Mouse (Mus musculus): ENCODE measurements around the gene Wdr25. TPM values are rescaled to one million over a fixed set of nuclear protein-coding genes. Genes with fewer than 3 reads are reported as not detected.

The Wdr25 gene
- polyA plus RNA-seq, 1 experiment, result not detected

DNA sequence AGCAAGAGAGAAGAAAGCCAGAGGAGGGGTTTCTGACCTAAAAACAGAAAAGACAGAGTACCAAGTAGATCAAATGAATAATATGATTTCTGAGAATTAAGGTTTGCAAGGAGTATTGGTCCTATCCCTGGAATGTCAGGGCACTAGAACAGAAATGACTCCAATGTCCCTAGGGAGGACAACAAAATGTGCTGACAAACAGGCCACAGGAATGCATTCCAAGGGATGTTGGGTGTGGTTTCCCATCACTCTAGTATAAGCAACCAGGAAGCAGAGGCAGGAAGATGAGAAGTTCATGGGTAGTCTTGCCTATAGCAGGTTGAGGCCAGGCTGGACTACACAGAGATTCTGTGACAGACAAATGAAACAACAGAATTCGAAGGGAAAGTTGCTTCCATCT is 7.5 kb upstream of the Wdr25 start:
- no peak for TF ChIP-seq POLR2A (IDR thresholded peaks at IDR 0.05; ENCODE audit: insufficient read depth, low read depth, low read length)
- no peak for TF ChIP-seq CTCF (IDR thresholded peaks at IDR 0.05; ENCODE audit: insufficient read depth, low read depth, low read length)
- no peak overlapping the region for H3K27ac ChIP-seq (ENCODE audit: insufficient read depth, low read depth, low read length)
- H3K4me1 ChIP-seq (ENCODE audit: control insufficient read depth, insufficient read depth, low read length), result no peaks in the 10 kb centered on the region
- H3K4me3 ChIP-seq (ENCODE audit: insufficient read depth, low read depth, low read length), result no peak overlapping the region
- 97% methylated on average over 1 of the region's 1 CpGs for WGBS

DNA sequence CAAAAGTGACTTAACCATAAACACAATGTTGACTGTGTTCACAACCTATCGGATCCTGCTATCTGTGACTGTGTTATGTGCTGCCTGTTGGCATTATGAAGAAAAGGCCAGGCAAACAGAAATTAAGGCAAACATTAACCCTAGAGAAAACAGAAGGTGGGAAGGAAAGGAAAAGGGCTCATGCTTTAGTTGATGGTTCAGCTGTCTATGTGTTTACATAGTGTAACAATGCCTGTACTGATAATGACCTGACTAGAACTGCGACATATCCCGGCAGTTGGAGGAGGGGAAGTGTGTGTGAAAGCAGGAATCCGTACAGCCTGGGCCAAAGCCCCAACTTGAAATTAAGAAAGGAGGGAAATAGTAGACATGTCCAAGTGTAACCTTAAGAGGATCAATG is 6.4 kb upstream of the Wdr25 start:
- no peak overlapping the region for H3K27ac ChIP-seq (ENCODE audit: insufficient read depth, low read depth, low read length)
- 90% methylated on average over 4 of the region's 4 CpGs for WGBS
- H3K4me3 ChIP-seq (ENCODE audit: insufficient read depth, low read depth, low read length), result no peak overlapping the region
- H3K4me1 ChIP-seq (ENCODE audit: control insufficient read depth, insufficient read depth, low read length), result no peaks in the 10 kb centered on the region
- TF ChIP-seq CTCF (IDR thresholded peaks at IDR 0.05; ENCODE audit: insufficient read depth, low read depth, low read length) (no peak), POLR2A (IDR thresholded peaks at IDR 0.05; ENCODE audit: insufficient read depth, low read depth, low read length) (no peak)

DNA sequence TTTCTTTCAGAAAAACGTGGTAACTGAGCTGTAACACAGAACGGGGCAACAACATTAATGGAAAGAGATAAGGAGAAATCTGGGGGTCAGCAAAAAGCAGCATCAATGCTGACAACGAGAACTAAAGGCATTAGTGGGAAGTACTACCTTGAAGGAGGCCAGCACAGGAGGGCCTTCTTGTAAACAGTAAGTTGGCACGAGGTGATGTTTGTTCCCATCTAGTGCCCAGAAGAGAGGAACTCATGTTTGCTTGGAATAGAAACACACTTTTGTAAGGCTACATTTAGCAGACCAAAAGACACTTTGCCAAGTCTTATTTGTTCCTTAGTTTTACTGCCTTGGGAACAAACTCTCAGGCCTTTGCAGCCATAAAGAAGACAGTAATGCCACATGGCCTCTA is 4.8 kb upstream of the Wdr25 start:
- Histone ChIP-seq H3K27ac (ENCODE audit: insufficient read depth, low read depth, low read length) (no peak overlapping the region), H3K4me1 (ENCODE audit: control insufficient read depth, insufficient read depth, low read length) (peaks cover 2% of the 10 kb centered on the region; the same call in 1 of the 2 replicates), H3K4me3 (ENCODE audit: insufficient read depth, low read depth, low read length) (no peak overlapping the region)
- 62% methylated on average over 4 of the region's 4 CpGs for WGBS
- no peak for TF ChIP-seq CTCF (IDR thresholded peaks at IDR 0.05; ENCODE audit: insufficient read depth, low read depth, low read length)

DNA sequence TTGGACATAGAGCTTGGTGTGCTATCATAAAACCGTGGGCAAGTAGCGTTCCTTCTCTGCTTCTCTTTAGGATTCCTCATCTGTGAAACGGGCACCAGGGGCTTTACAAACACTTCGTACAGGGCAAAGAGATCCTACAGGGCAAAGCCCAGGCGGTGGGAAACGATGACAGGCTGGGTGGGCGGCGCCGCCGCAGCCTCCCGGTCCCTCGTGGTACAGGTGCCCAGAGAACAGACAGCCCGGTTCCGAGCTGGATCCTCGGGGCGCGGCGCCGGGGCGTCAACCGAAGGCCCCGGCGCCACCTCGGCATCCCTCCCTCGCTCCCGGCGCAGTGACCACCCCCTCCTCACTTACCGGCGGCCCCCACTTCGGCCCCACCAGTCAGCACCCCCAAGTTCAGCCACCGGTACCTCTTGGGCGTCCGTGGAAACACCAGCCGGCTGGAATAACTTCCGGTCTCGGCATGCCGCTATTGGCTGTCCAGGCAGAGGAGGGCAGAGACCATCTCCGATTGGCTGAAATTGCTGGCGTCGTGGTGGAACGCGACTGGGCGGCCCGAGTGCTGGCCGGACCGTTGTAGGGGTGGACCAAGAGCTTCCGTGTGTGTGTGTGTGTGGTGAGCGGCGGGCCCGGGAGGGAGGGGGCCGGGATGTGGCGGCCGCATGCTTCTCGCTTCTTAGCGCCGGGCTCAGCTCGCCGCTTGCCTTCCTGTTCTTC is 442 bp downstream of the Wdr25 start, which contains the start of gene Wars:
Gene Wars (minus strand): TSS at position 460 of the 717 bp plus-strand sequence.
- peaks cover 2% of the 10 kb centered on the region; the same call in 1 of the 2 replicates for H3K4me1 ChIP-seq (ENCODE audit: control insufficient read depth, insufficient read depth, low read length)
- H3K27ac ChIP-seq (ENCODE audit: insufficient read depth, low read depth, low read length), result 0 out of 2 replicates have a peak within 1 kb of the TSS, but pooled peaks have one; percentile 19
- TF ChIP-seq POLR2A (IDR thresholded peaks at IDR 0.05; ENCODE audit: insufficient read depth, low read depth, low read length) (peak; percentile 53; the same call in 1 of the 2 replicates), CTCF (IDR thresholded peaks at IDR 0.05; ENCODE audit: insufficient read depth, low read depth, low read length) (no peak)
- H3K4me3 ChIP-seq (ENCODE audit: insufficient read depth, low read depth, low read length), result peak within 1 kb of the TSS; percentile 71
- under 1% methylated on average over 58 of the region's 58 CpGs for WGBS

DNA sequence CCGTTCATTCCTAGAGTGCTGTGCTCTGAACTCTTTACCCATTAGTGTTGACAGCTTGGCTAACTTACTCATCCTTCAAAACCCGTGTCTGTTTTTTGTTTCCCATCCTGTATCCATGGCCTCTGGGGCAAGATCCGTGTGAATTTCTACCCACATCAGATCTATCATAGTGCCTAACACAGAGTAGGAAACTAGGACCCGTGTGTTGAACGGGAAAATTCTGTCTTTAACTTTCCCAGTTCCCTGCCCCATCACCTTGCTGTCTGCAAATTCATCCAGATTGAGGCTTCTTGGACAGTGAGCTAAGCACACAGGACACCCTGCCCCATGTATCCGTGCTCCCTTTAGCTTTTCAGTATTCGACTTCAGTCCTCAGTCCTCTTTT is 993 bp downstream of the Wdr25 start:
- Histone ChIP-seq H3K4me1 (ENCODE audit: control insufficient read depth, insufficient read depth, low read length) (peaks cover 2% of the 10 kb centered on the region; the same call in 1 of the 2 replicates), H3K4me3 (ENCODE audit: insufficient read depth, low read depth, low read length) (peak overlapping the region; percentile 71), H3K27ac (ENCODE audit: insufficient read depth, low read depth, low read length) (0 out of 2 replicates have a peak overlapping the region, but pooled peaks have one; percentile 19)
- WGBS, result 2% methylated on average over 7 of the region's 7 CpGs
- TF ChIP-seq CTCF (IDR thresholded peaks at IDR 0.05; ENCODE audit: insufficient read depth, low read depth, low read length), result no peak
- no peak for TF ChIP-seq POLR2A (IDR thresholded peaks at IDR 0.05; ENCODE audit: insufficient read depth, low read depth, low read length)

DNA sequence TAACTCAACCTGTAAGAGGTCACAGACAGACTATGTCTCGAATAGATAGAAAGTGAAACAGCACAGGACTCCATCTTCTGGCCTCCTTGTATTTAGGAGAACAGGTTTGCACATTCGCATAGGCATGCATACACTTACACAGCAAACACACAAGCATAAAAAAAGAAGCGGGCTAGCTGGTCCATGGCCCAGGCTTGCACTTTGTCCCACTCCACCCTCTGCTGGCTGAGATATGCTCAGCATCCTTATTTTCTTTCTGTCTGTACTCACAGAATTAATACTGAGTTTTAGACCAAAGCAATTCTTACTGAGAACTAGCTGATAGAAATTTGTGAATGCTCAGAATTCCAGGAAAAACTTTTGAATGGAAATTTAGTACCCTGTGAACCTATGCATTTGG is 2.6 kb downstream of the Wdr25 start:
- TF ChIP-seq CTCF (IDR thresholded peaks at IDR 0.05; ENCODE audit: insufficient read depth, low read depth, low read length) (no peak), POLR2A (IDR thresholded peaks at IDR 0.05; ENCODE audit: insufficient read depth, low read depth, low read length) (no peak)
- H3K27ac ChIP-seq (ENCODE audit: insufficient read depth, low read depth, low read length), result no peak overlapping the region
- WGBS, result 60% methylated on average over 3 of the region's 3 CpGs
- peaks cover 2% of the 10 kb centered on the region; the same call in 1 of the 2 replicates for H3K4me1 ChIP-seq (ENCODE audit: control insufficient read depth, insufficient read depth, low read length)
- no peak overlapping the region for H3K4me3 ChIP-seq (ENCODE audit: insufficient read depth, low read depth, low read length)

DNA sequence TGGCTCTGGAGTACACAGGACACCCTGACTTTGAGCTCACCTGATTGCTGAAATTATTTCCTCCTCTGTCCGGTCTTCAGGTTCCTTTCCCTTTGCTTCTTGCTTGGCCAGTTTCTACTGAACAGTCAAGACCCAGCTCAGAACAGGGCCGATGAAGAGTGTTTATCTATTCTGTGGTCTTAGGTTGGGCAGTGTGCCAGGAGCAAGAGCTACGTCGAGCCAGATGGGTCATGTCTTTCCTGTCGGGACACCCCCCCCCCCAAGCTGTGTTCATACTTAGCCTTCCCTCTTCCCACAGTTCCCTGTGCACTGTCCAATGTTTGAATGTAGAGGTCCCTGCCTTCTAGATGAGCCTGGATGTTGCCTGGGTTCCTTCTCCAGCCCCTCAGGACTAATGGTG is 7.9 kb downstream of the Wdr25 start:
- Histone ChIP-seq H3K4me1 (ENCODE audit: control insufficient read depth, insufficient read depth, low read length) (peaks cover 12% of the 10 kb centered on the region), H3K27ac (ENCODE audit: insufficient read depth, low read depth, low read length) (no peak overlapping the region), H3K4me3 (ENCODE audit: insufficient read depth, low read depth, low read length) (no peak overlapping the region)
- TF ChIP-seq CTCF (IDR thresholded peaks at IDR 0.05; ENCODE audit: insufficient read depth, low read depth, low read length) (no peak), POLR2A (IDR thresholded peaks at IDR 0.05; ENCODE audit: insufficient read depth, low read depth, low read length) (no peak)
- 64% methylated on average over 5 of the region's 5 CpGs for WGBS

DNA sequence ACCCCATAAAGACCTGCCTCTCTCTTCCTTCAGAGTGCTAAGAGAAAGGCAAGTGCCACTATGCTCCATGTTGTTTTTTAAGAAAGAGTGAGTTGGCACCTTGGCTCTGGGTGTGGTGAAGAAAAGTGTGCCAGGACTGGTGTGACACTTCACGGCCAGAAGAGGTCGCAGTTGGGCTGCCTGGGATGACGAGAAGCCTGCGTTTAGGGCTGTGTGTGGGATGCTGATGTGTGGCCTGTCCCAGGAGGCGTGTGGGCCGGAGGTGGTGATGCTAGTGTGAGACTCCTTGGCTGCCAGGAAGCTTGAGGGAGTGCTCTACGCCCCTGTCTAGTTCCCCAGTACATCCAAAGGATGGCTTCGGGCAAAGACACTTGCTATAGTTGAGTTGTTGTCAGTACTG is 9.5 kb downstream of the Wdr25 start:
- WGBS, result 9% methylated on average over 8 of the region's 8 CpGs
- TF ChIP-seq POLR2A (IDR thresholded peaks at IDR 0.05; ENCODE audit: insufficient read depth, low read depth, low read length) (no peak), CTCF (IDR thresholded peaks at IDR 0.05; ENCODE audit: insufficient read depth, low read depth, low read length) (peak; percentile 81)
- Histone ChIP-seq H3K4me1 (ENCODE audit: control insufficient read depth, insufficient read depth, low read length) (peaks cover 20% of the 10 kb centered on the region), H3K4me3 (ENCODE audit: insufficient read depth, low read depth, low read length) (no peak overlapping the region), H3K27ac (ENCODE audit: insufficient read depth, low read depth, low read length) (no peak overlapping the region)

DNA sequence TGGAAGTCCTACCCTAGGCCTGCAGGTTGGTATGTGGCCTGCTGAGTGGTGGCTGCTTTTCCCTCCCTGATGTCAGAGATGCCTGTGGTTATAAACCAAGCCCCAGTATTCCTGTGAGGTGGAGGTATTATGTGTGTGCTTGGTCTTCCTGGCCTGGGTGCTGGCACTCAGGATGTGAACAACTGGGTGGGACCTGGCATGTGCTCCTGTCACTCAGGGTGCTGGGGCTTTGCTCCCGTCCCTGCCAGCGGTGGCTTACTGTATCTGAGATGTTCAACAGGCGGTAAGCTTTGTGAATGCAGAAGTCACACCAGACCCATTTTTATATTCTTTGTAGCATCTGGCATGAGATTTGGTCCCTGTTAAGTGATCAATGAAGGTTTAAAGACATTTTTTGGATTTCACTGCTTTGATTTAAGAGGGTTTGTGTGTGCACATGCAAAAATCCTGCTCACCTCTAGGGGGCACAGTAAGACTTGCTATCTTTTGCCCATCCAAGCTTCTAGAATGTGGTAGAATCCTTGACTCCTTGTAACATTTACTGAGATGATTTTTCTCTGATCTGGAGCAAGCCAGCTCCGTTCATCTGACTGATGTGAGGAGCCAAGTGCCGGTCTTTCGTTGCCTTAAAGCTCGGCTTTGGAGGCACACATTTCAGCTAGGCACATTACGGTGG is 10.3 kb downstream of the Wdr25 start:
- Histone ChIP-seq H3K27ac (ENCODE audit: insufficient read depth, low read depth, low read length) (no peak overlapping the region), H3K4me1 (ENCODE audit: control insufficient read depth, insufficient read depth, low read length) (peaks cover 20% of the 10 kb centered on the region), H3K4me3 (ENCODE audit: insufficient read depth, low read depth, low read length) (no peak overlapping the region)
- 54% methylated on average over 8 of the region's 8 CpGs for WGBS
- TF ChIP-seq POLR2A (IDR thresholded peaks at IDR 0.05; ENCODE audit: insufficient read depth, low read depth, low read length) (no peak), CTCF (IDR thresholded peaks at IDR 0.05; ENCODE audit: insufficient read depth, low read depth, low read length) (no peak)

All from olfactory bulb, adult 2 months (tissue).